Mouse (Mus musculus): ENCODE measurements around the gene Rora.

DNA sequence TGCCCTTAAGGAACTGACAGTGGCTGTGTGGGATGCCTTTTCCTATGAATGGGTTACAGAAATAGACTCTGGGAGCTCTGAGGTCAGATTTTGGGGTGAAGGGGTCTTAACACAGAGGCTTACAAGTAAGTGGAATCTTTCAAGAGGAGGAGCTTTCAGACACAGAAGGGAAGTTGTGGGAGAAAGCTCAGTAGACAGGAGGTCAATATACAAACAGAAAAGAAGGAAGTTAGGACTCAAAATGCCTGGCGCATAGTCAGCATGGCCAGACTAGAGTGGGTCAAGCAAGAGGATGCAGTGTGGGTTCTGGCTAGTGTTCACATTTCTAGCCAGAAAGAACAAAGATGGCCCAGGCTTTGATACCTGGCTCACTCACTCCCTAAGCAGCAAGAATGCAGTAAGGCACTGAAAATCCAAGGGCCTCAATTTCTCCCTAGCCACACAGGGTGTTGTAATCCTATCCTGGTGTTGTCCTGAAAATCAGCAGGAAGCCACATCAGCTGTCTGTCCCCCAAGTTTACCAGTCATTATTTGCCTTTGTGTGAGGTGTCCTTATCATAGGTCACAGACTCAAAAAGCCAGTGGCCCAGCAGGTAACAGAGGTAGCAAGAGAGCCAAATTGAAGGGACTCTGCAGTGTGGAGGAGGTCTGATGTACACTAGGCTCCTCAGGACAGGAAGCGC, 456.2 kb downstream of the Rora start:
- no peak for TF ChIP-seq CTCF (IDR thresholded peaks at IDR 0.05; ENCODE audit: control insufficient read depth, insufficient read depth, low read length)
- no peak for TF ChIP-seq POLR2A (IDR thresholded peaks at IDR 0.05; ENCODE audit: borderline replicate concordance, control insufficient read depth, low read depth, low read length)
